Mouse (Mus musculus) erythroblast, embryonic 14.5 days (primary cell): ENCODE results near the gene Kcnrg. TPM values are rescaled to one million over a fixed set of nuclear protein-coding genes. Genes with fewer than 3 reads are reported as not detected.
"Not testable (repeated sequence)": the region's sequence is repeated elsewhere in the genome, so short reads cannot be mapped to it uniquely, and the experiment has no call there.

Experiments used
- H3K27me3 ChIP-seq: 2 replicates; pipeline ENCODE4 v1.6.1; 2012; ENCODE audit warnings: inconsistent platforms; ENCODE audit not compliant: control insufficient read depth
- H3K36me3 ChIP-seq: 2 replicates; pipeline ENCODE4 v1.6.1; 2012; ENCODE audit warnings: mild to moderate bottlenecking, inconsistent platforms; ENCODE audit not compliant: control insufficient read depth
- H3K4me1 ChIP-seq: 2 replicates; pipeline ENCODE4 v1.6.1; 2012; ENCODE audit warnings: inconsistent platforms; ENCODE audit not compliant: control insufficient read depth
- H3K4me3 ChIP-seq: replicated peaks from 2 replicates; pipeline ENCODE3; 2012; ENCODE audit warnings: moderate library complexity, mild to moderate bottlenecking, inconsistent platforms
- H3K9me3 ChIP-seq: 2 replicates; pipeline ENCODE4 v1.6.1; 2012; ENCODE audit warnings: low read length, inconsistent platforms, mixed read lengths; ENCODE audit not compliant: control insufficient read depth
- GATA1 ChIP-seq: IDR thresholded peaks from 2 replicates; pipeline ENCODE4 v1.6.1; 2012; ENCODE audit warnings: low read length, inconsistent platforms, mixed read lengths
- TAL1 ChIP-seq: IDR thresholded peaks from 3 replicates; pipeline ENCODE4 v1.6.1; 2012; ENCODE audit warnings: low read length, inconsistent platforms, mixed read lengths
- polyA plus RNA-seq: library from polyadenylated mRNA; stranded (reverse); fragments of >175 nt; gene quantifications from 2 replicates; pipeline ENCODE4 v1.2.3, GENCODE M21; 2012

Kcnrg gene
- not detected in 2 replicates for polyA plus RNA-seq

- TF ChIP-seq TAL1: no peak
- no peak for TF ChIP-seq GATA1
- Histone ChIP-seq H3K27me3 (no peaks in the 10 kb centered on the region), H3K4me1 (peaks cover 2% of the 10 kb centered on the region; the same call in 1 of the 2 replicates), H3K9me3 (no peaks in the 10 kb centered on the region), H3K4me3 (no peak within 1 kb of the TSS), H3K36me3 (peaks cover 26% of the 10 kb centered on the region)
Measured at GRCm38 (mm10) chr14:61607157-61607556, at the start of gene Kcnrg. TSS of gene Kcnrg (plus strand) at chr14:61607457.

GRCm38 (mm10) chr14:61558901-61559300 is 48.4 kb upstream of the Kcnrg start:
- Histone ChIP-seq H3K4me3 (no peak overlapping the region), H3K36me3 (no peaks in the 10 kb centered on the region; the same call in 1 of the 2 replicates), H3K27me3 (peaks cover 13% of the 10 kb centered on the region), H3K4me1 (peaks cover 27% of the 10 kb centered on the region), H3K9me3 (peaks cover 4% of the 10 kb centered on the region; the same call in 1 of the 2 replicates)
- TF ChIP-seq GATA1: no peak
- TF ChIP-seq TAL1: no peak

GRCm38 (mm10) chr14:61559856-61560255 is 47.4 kb upstream of the Kcnrg start:
- no peak for TF ChIP-seq TAL1
- TF ChIP-seq GATA1: no peak
- Histone ChIP-seq H3K4me3 (no peak overlapping the region), H3K27me3 (peaks cover 13% of the 10 kb centered on the region), H3K36me3 (no peaks in the 10 kb centered on the region), H3K9me3 (peaks cover 4% of the 10 kb centered on the region; the same call in 1 of the 2 replicates), H3K4me1 (peaks cover 24% of the 10 kb centered on the region)

- not testable (repeated sequence) for H3K9me3 ChIP-seq
Measured at GRCm38 (mm10) chr14:61566211-61566610, 41.0 kb upstream of the Kcnrg start.

DNA sequence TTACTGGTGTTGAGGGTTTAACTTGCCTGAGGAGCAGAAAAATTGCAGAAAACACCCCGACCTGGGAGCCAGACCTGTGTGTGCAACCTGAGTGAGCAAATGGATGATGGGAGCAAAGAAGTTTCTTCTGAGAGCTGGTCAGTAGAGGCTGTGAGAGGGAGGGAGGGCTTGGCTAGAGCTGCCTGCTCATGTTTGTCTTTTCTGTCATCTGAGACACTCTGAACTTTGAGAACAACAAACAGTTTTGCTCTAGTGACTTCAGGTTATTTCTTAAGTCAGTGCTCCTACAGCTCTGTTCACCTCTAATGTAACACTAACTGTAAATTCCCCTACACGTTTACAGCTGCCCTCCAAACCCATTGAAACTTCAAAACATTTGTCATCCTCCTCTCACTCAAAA is 37.9 kb upstream of the Kcnrg start:
- TF ChIP-seq GATA1: no peak
- no peak for TF ChIP-seq TAL1

More at GRCm38 (mm10) chr14:61566211-61566610, 41.0 kb upstream of the Kcnrg start:
- not testable (repeated sequence) for H3K4me3 ChIP-seq, H3K27me3 ChIP-seq, H3K4me1 ChIP-seq, H3K36me3 ChIP-seq

GRCm38 (mm10) chr14:61571366-61571765 is 35.9 kb upstream of the Kcnrg start:
- TF ChIP-seq GATA1 (no peak), TAL1 (no peak)
- no peaks in the 10 kb centered on the region for H3K36me3 ChIP-seq
- no peaks in the 10 kb centered on the region for H3K4me1 ChIP-seq
- no peaks in the 10 kb centered on the region for H3K9me3 ChIP-seq
- no peaks in the 10 kb centered on the region for H3K27me3 ChIP-seq
- no peak overlapping the region for H3K4me3 ChIP-seq

More for the DNA sequence above, 37.9 kb upstream of the Kcnrg start:
- Histone ChIP-seq H3K9me3 (no peaks in the 10 kb centered on the region), H3K27me3 (no peaks in the 10 kb centered on the region), H3K36me3 (no peaks in the 10 kb centered on the region), H3K4me3 (no peak overlapping the region), H3K4me1 (no peaks in the 10 kb centered on the region)

GRCm38 (mm10) chr14:61572131-61572530 is 35.1 kb upstream of the Kcnrg start:
- TF ChIP-seq GATA1 (no peak), TAL1 (no peak)
- Histone ChIP-seq H3K4me1 (no peaks in the 10 kb centered on the region), H3K9me3 (no peaks in the 10 kb centered on the region), H3K36me3 (no peaks in the 10 kb centered on the region), H3K4me3 (no peak overlapping the region), H3K27me3 (no peaks in the 10 kb centered on the region)

GRCm38 (mm10) chr14:61575066-61575465 is 32.2 kb upstream of the Kcnrg start:
- Histone ChIP-seq H3K4me1 (no peaks in the 10 kb centered on the region), H3K9me3 (no peaks in the 10 kb centered on the region), H3K36me3 (no peaks in the 10 kb centered on the region), H3K27me3 (no peaks in the 10 kb centered on the region), H3K4me3 (no peak overlapping the region)
- TF ChIP-seq GATA1 (no peak), TAL1 (no peak)

DNA sequence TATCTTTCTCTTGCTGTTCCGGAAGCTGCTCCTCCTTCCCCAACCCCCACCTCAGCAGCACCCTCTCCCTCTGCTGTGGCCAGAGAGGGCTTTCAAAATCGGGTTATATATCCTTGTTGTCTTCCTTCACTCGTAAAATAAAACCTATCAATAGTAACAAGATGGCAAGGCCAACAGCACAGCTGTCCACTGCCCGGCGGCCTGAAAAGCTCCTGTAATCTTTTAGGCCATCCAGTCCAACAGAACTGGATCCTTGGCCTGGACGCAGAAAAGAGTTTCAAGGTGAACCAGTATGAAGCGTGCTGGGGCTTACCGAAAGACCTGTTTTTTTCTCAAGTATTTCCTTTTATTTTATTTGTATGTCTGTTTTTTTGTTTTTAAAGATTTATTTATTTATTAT is 31.3 kb upstream of the Kcnrg start:
- TF ChIP-seq GATA1: no peak
- no peak for TF ChIP-seq TAL1
- Histone ChIP-seq H3K36me3 (no peaks in the 10 kb centered on the region), H3K27me3 (no peaks in the 10 kb centered on the region), H3K4me3 (no peak overlapping the region), H3K4me1 (no peaks in the 10 kb centered on the region), H3K9me3 (no peaks in the 10 kb centered on the region)

DNA sequence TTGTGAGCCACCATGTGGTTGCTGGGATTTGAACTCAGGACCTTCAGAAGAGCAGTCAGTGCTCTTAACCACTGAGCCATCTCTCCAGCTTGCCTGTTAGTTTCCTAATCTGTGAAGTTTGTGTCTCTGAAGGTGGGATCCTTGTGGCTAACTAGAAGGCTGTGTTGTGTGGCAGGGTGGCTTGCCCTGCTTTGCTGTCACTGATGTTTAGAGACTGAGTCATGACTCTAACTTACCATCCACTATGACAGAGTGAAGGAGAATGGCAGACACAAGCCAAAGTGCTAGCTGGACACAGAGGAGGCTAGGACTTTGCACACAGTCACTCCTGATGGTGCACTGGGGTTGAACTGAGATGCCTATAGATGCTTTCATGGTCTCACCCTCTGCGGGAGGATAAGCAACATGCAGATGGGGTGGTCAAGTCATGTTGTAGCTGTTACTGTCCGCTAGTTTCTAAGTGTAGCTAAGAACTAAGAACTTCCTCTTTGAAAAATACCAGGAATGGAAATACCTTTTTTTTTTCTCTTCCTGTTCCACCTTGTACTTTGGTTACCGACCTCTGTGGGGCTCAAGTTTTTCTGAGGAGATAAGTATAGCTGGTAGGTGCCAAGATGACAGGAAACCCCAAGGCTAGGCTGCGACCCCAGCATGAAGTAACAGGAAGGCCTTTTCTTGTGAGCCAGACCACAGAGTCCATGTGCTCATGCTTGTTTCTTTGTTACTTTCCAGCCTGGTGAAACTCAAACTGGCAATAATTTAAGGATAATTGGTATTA is 17.8 kb upstream of the Kcnrg start:
- Histone ChIP-seq H3K4me1 (no peaks in the 10 kb centered on the region), H3K36me3 (no peaks in the 10 kb centered on the region), H3K4me3 (no peak overlapping the region), H3K27me3 (no peaks in the 10 kb centered on the region), H3K9me3 (no peaks in the 10 kb centered on the region)
- TF ChIP-seq GATA1 (no peak), TAL1 (no peak)
